Mouse (Mus musculus) T-helper 1 cell (primary cell): ENCODE data around the gene Glrx2.

Experiments
- in situ Hi-C: fragments of 300-600 bp; cut with MboI, MseI; formaldehyde crosslinking; loops from one replicate; pipeline ENCODE4 v1.15.1; 2025; ENCODE audit warnings: high pct_unique_total_duplicates

The Glrx2 gene

DNA sequence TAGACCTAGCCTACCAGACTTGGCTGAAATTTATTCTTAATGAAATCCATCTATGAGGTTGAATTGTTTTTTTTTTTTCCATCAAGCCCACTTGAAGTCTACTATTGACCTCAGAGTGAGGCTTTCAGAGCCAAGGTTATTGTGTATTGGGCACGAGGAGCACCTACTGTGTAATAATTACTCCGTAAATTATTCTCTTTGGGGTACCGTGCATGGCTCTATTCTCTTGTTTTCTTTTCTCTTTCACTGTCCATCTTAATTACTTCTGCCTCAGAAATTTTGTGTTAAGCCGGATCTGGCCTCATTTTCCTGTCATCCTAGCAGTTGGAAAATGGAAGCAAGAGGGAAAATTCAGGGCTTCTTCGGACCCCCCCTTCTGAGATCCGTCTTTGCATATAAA, 26.0 kb downstream of the Glrx2 start:
- in situ Hi-C loops = no loop called here

DNA sequence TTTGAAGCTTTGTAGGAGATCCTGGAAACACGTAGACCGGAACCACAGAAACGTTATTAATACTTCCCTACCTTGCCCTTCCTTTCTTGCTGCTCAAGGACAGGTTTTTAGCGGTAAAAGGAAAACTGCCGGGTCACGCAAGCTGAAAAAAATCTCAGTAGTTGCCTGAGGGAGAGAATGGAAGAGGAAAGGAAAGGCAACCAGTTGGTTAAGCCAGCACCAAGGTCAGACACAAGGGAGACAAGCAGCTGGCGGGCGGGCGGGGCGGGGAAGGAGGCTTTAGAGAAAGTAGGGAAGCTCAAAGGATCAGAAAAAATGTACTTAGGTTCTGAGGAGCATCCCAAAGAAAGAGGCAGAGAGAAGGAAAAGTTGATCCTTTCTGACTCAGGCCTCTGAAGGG, 29.7 kb downstream of the Glrx2 start:
- in situ Hi-C loops = no loop called here

DNA sequence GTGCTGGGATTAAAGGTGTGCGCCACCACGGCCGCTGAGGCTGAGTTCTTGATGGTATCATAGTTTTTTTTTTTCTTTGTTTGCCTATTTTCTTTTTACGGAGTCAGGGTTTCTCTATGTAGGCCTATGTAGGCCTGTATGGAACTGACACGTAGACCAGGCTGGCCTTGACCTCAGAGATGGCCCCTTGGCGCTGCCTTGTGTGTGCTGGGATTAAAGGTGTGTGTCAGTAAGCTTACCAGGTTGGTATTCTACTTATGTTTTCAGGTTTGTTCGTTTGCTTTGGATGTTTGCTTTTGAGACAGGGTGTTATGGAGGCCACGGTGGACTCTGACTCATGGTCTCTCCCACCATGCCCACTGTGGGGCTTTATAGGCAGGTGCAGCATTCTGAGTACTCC, 46.0 kb downstream of the Glrx2 start:
- in situ Hi-C loops = no loop called here

DNA sequence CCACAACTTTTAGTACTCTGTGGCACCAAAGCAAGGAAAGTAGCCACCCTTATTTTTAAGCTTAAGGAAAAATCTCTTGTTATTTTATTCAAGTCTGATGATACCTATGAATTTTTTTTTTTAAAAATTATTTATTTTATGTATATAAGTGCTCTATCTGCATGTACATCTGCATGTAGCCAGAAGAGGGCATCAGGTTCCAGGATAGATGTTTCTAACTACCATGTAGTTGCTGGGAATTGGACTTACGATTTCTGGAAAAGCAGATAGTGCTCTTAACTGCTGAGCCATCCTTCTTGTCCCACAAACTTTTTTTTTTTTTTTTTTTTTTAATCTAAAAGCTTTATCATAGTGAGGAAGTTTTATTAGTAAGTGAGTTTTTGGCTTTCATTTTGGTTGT, 48.3 kb downstream of the Glrx2 start:
- in situ Hi-C loops = no loop called here

DNA sequence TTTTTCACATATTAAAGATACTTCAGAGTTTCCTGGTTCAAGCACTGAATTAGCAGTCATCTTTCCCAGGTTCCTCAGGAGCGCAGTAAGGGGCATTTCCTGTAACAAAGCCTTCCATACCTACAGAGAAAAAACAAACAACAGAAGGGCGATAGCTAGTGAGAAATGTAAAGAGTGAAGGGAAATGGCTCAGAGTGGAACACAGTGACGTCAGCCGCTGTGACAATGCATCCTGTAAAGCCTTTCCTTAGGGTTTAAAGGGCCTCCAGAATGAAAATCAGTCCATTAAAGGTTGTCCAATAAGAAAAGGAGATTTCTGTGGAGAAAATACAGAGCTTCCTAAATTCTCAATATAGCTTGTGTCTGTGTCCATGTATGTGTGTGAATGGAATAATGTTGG, 49.7 kb downstream of the Glrx2 start:
- in situ Hi-C loops = no loop called here

DNA sequence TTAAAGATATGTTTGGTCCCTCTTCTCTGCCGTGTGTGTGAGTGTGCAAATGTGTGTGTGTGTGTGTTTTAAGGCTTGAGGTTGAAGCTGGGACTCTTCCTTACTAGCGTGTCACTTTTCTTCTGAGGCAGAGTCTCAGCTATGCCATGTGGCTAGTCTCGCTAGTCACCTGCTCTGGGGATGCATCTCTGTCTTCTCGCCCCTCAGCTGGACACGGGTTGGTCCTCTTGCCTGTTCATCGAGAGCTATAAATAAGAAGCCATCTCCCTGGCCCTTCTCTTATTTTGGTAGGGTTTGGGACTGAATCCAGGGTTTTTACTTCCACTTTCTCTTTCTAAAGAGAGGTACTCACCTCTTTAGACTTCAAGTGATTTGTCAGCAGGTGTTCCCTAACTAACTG, 50.1 kb downstream of the Glrx2 start:
- in situ Hi-C loops = no loop called here

DNA sequence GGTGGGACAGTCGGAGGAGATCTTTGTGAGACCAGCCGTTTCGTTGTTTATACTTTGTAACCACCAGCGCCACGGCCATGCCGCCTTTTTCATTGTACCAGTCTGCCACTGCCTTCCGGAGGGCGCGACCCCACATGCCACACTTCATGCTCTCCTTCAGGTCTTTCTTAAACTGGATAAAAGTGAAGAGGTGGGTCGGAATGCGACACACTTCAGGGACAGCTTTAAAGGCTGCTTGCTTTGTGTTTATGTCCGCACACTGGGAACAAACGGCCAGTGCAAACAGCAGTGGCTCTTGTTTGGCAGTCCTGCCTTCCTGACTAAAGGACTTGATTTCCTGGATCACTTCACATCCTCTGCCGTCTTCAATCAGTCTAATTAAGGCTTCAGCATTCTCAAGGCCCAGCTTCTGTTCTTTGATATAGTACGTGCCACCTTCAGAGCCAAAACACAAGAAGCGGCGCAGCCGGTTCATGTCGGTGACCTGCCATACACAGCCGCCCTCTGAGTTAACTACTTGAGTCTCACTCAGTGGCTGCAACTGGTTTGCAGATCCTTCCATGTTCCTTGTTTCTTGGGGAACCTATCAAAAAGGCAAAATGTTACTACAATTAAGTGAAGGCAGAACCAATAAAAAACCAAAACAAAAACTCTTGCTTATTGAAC, 54.4 kb downstream of the Glrx2 start:
- in situ Hi-C loops = no loop called here

DNA sequence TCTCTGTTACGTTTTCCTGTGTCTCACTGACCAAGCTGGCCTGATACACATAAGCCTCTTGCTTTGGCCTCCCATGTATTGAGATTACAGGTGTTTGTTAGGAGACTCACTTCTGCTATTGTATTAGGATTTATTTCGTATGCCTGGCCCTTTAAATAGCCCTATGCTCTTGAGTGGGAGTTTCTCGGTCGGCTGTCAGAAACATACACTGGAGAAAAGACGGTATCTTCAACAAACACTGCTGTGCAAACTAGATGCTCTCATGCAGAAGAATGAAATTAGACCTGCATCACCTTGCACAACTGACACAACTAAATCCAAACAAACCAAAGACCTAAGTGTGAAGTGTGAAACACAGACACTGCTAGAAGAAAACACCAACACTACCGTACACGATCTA, 56.9 kb downstream of the Glrx2 start:
- in situ Hi-C loops = no loop called here

DNA sequence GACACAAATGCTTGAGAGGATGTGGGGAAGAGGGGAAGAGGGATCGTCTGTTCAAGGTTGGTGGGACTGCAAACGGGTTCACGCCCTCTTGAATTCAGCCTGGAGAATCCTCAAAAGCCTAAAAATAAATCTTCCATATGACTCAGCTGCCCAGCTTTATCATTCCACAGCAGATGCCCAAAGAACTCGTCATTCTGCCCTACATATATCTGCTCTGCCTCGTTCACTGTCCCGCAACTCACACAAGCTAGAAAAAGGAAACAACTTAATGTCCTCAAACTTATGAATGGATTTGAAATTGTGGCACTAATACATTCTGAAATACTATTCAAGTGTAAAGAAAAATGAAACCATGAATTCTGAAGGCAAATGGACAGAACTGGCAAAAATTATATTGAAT, 57.8 kb downstream of the Glrx2 start:
- in situ Hi-C loops = no loop called here

DNA sequence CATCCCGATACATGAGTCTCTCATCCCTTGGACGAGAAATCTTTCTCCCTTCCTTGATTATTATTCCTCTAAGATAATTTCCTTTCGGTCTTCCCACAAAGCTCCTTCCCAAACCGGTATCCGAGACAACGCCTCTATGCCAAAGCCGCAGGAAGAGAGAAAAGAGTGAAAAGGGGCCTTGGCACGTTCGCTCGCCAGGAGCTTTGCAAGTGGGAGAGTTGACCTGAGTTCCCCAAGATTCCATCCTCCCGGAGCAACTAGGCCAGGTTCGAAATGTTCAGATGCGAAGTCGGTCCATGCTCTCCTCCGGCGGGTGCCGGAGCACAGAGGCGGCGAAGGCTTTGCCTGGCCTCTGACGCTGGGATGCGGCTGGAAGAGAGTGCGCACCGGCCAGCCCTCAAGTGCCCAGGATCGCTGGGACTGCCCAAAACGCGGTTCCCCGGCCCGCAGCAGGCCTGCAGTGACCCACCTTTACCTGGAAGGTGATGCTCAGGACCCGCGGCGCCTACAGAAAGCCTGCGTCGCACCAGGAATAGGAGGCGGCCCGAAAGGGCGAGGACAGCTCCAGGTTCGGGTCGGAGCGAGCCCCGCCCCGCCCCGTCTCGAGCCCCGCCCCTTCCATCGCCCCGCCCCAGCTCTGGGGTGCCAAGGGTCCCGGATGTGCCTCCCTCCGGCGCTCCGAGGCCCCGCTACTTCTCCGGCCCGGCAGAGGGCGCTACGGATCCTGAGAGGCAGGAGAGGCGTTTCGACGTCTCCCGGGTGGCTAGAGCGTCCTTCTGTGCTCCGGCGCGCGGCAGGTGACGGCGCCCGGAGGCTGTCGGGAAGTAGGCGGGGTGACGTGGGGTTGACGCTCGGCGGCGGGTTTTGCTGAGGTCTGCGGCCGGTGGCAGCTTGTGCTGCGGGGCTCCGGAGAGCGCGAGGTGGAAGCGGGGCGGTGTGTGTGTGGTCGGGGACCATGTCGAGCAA, 60.6 kb downstream of the Glrx2 start, which contains the start of the genes Trove2 and Uchl5:
Gene Trove2, minus strand, starts transcription at position 623 of the 966 bp plus-strand sequence.
Gene Uchl5, plus strand, starts transcription at position 827 of the 966 bp plus-strand sequence.
- in situ Hi-C loops = no loop called here

DNA sequence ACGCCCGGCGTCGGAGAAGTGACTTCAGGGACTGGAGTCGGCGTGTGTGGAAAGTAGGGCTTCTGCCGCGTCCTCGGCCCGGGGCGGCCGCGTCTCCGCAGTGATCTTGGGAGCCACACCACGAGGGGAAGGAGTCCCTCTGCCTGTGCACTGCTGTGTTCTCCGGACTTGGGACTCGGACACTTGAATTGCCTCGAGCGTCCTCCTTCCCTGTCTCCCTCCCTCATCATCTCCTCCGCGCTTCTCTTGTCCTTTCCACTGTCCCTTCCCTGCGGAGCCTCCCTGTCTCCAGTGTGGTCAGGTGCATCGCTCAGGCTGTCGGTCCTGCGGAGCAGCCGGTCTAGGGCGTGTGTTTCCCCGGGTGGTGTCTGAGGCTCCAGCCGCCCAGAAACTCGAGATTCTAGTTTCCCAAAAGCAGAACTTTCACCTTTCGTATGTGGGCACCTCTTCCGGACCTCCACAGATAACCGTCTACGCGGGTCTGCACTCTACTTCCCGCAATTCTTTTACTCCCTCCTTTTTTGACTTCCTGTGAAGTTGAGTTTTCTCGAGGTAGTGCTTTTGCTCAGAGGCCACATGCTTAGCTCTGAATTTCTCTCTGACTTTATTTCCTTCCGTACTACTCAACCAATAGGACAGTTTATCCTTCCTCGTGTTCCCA, 61.5 kb downstream of the Glrx2 start:
- in situ Hi-C loops = no loop called here

DNA sequence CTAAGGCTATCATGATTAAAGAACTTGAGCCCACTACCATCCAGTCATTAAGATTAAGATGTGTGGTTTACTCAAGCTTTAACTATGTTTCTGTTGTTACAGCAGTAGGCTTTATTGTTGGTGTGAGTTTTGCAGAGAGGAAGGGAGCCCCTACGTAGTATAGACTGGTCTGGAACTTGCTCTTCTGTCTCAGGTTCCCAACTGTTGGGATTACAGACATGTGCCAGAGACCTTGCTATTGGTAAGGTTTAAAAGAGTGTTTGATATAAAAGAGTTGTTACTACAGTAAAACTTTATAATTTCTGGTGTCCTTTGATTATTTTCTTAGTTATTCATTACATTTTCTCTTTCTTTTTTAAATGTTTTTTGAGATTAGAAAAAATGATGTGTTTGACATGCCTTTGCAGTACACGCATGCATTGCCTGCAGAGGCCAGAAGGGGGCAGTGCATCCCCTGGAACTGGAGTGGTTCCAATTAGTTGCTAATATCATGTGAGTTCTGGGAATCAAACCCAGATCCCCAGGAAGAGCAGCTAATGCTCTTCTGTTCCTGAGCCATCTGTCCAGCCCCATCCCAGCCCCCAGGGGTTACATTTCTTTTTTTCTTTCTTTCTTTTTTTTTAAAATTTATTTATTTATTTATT, 72.6 kb downstream of the Glrx2 start:
- in situ Hi-C loops = no loop called here
